Mouse (Mus musculus): ENCODE data around the gene Nr4a3. TPM values are rescaled to one million over a fixed set of nuclear protein-coding genes. Genes with fewer than 3 reads are reported as not detected.

The Nr4a3 gene
- polyA plus RNA-seq, 1 experiment from 2014 or later, result 0.43 TPM

DNA sequence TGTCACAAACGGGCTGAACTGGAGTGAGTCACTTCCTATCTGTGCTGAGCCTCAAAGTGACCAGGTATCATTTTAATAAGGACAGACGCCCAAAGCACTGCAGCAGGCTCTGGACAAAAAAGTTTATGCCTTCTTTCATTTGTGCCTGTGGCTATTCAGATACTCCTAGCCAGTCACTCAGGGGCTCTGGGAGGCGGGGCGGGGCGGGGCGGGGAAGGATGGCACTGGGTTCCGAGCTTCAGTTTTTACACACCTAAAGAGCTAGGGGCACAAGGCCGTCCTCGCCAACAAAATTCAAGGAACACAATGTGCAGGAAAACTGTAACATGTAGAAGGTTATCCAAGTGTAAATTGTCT lies 79.4 kb downstream of the Nr4a3 start:
- Histone ChIP-seq H3K4me2 (replicated peaks) (peak overlapping the region; percentile 67), H3K4me3 (peak overlapping the region; percentile 67), H3K27ac (no peak overlapping the region), H3K9ac (no peak overlapping the region), H3K9me3 (no peaks in the 10 kb centered on the region), H3K4me1 (no peaks in the 10 kb centered on the region), H3K27me3 (no peaks in the 10 kb centered on the region), H3K36me3 (no peaks in the 10 kb centered on the region)
- peak; percentile 77 for ATAC-seq (ENCODE audit: insufficient number of reproducible peaks, insufficient read depth, low FRiP score, low TSS enrichment)
- WGBS, result 3% methylated on average over 9 of the region's 9 CpGs

DNA sequence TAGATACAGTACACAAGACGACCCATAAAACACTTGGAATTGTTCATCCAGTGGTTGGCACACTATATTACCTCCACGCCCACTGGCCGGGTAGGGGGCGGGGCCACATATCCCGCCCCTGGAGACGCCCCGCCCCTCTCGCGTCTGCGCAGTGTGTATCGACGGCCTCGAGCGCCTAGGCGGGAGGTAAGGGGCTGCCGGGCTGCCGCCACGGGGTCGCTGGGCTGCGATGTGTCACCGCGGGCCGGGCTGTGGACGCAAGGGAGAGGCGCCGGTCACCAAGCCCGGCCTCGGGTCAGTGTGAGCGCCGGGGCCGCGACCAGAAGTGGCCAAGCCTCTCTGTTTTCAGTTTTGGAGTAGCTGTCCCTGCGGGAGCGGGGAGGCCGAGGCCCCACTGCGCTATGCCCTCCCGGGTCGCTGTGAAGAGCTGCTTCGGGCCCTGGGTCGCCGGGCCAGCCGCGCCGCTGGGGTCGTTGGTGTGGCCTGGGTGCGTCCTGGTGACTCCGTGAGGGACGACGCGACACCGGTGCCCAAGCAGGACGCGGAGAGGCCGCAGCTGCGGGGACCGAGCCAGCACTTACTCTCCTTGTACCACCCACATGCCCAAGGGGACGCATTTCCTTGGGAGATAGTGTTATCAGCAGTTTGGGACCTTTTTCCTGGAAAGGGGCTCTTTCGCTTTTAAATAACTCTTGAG lies 80.0 kb downstream of the Nr4a3 start, which contains the start of gene Stx17:
Stx17 (plus strand) TSS at position 143 of the 697 bp plus-strand sequence.
- 1% methylated on average over 58 of the region's 58 CpGs for WGBS
- H3K36me3 ChIP-seq, result no peaks in the 10 kb centered on the region
- H3K9ac ChIP-seq, result peak within 1 kb of the TSS; percentile 88
- peak within 1 kb of the TSS; percentile 67 for H3K4me3 ChIP-seq
- H3K4me1 ChIP-seq, result no peaks in the 10 kb centered on the region
- peak; percentile 97 for ATAC-seq (ENCODE audit: insufficient number of reproducible peaks, insufficient read depth, low FRiP score, low TSS enrichment)
- 0 out of 2 replicates have a peak within 1 kb of the TSS, but pooled peaks have one; percentile 48 for H3K27ac ChIP-seq
- H3K27me3 ChIP-seq, result no peaks in the 10 kb centered on the region
- peak within 1 kb of the TSS; percentile 67 for H3K4me2 ChIP-seq (replicated peaks)
- H3K9me3 ChIP-seq, result no peaks in the 10 kb centered on the region

GRCm38 (mm10) chr4:48130314-48130713 lies 85.4 kb downstream of the Nr4a3 start:
- Histone ChIP-seq H3K9me3 (no peaks in the 10 kb centered on the region), H3K4me3 (no peak overlapping the region), H3K27me3 (no peaks in the 10 kb centered on the region), H3K9ac (no peak overlapping the region), H3K4me2 (replicated peaks) (no peak overlapping the region), H3K36me3 (peaks cover 6% of the 10 kb centered on the region), H3K4me1 (no peaks in the 10 kb centered on the region), H3K27ac (no peak overlapping the region)
- no peak for ATAC-seq (ENCODE audit: insufficient number of reproducible peaks, insufficient read depth, low FRiP score, low TSS enrichment)
- WGBS, result 91% methylated on average over 6 of the region's 6 CpGs

- H3K9ac ChIP-seq, result no peak overlapping the region
- H3K4me2 ChIP-seq (replicated peaks), result no peak overlapping the region
- no peaks in the 10 kb centered on the region for H3K9me3 ChIP-seq
- no peaks in the 10 kb centered on the region for H3K4me1 ChIP-seq
- no peak overlapping the region for H3K27ac ChIP-seq
- H3K27me3 ChIP-seq, result no peaks in the 10 kb centered on the region
- peaks cover 9% of the 10 kb centered on the region for H3K36me3 ChIP-seq
- no peak overlapping the region for H3K4me3 ChIP-seq
- WGBS, result 92% methylated on average over 9 of the region's 9 CpGs
- ATAC-seq (ENCODE audit: insufficient number of reproducible peaks, insufficient read depth, low FRiP score, low TSS enrichment), result no peak
Observed at GRCm38 (mm10) chr4:48131606-48132005, 86.7 kb downstream of the Nr4a3 start.

DNA sequence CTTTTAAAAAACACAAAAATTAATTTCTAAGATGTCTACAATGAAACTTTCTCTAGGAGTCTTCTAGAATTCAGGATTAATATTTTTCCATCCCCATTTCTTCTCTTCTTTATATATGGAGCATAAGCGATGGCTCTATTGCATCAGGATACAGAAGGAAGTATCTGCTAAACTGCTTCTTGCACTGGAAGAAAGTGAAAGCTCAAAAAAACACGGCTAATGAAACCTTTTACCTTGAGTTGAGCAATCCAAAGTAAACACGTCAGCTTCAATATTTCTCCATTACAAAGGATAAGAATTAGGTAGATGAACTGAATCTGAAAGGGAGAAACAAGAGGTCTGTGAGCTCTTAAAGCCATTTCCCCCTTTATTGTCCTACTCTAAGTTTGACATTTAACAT lies 87.8 kb downstream of the Nr4a3 start:
- no peak overlapping the region for H3K27ac ChIP-seq
- H3K4me3 ChIP-seq, result no peak overlapping the region
- no peaks in the 10 kb centered on the region for H3K9me3 ChIP-seq
- WGBS, result 69% methylated on average over 3 of the region's 3 CpGs
- no peaks in the 10 kb centered on the region for H3K4me1 ChIP-seq
- no peaks in the 10 kb centered on the region for H3K27me3 ChIP-seq
- no peak overlapping the region for H3K9ac ChIP-seq
- peaks cover 9% of the 10 kb centered on the region for H3K36me3 ChIP-seq
- ATAC-seq (ENCODE audit: insufficient number of reproducible peaks, insufficient read depth, low FRiP score, low TSS enrichment), result no peak
- no peak overlapping the region for H3K4me2 ChIP-seq (replicated peaks)

Other genes with a start within 250 kb of the Nr4a3 start
- gene Stx17, start 79.8 kb downstream of the Nr4a3 start, polyA plus RNA-seq (2016; fragmentation: Nextera tagmentation; extraction: Ambion mirVana), result 37.9 and 40.6 TPM in 2 replicates
- gene Erp44, start 234.4 kb downstream of the Nr4a3 start, polyA plus RNA-seq (2016; fragmentation: Nextera tagmentation; extraction: Ambion mirVana), result 71.9 and 73.4 TPM in 2 replicates
- 12.3 and 15.9 TPM in 2 replicates for gene Invs, start 234.6 kb downstream of the Nr4a3 start, polyA plus RNA-seq (2016; fragmentation: Nextera tagmentation; extraction: Ambion mirVana)